Mouse (Mus musculus): ENCODE results near the gene Ostm1. TPM values are rescaled to one million over a fixed set of nuclear protein-coding genes. Genes with fewer than 3 reads are reported as not detected.

Gene Ostm1
- polyA plus RNA-seq, 1 experiment from 2014 or later, result 11.9 TPM

DNA sequence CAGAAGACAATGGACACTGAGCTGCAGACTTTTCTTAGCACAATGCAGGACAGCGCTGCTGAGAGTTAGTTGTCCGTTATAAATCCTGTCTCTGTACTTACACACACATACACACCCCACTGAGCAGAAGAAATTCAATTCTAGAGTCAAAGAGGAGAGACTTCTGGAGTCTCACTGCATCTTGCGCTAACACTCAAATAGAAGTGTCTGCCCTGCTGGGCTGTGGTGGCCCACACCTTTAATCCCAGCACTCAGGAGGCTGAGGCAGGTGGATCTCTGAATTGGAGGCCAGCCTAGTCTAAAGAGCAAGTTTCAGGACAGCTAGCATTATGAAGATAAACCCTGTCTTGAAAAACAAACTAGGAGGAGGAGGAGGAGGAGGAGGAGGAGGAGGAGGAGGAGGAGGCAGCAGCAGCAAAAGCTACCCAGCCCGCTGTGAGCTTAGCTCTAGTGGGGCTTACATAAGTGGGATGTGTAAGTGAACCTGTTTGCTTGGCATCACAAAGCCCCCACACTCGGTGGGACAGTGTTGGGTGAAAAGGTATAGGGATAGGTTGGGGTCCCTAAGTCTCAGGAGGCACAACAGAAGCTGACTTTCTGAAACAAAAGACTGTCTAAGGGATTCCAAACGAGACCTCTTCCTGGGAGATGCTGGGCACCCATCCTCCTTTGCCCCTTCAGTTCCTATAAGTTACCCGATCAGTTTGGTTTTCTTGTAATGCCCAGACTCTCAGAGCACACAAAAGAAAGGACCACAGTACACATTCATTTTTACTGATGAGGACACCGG is 4.5 kb downstream of the Ostm1 start:
- WGBS, result 6% methylated on average over 8 of the region's 8 CpGs

DNA sequence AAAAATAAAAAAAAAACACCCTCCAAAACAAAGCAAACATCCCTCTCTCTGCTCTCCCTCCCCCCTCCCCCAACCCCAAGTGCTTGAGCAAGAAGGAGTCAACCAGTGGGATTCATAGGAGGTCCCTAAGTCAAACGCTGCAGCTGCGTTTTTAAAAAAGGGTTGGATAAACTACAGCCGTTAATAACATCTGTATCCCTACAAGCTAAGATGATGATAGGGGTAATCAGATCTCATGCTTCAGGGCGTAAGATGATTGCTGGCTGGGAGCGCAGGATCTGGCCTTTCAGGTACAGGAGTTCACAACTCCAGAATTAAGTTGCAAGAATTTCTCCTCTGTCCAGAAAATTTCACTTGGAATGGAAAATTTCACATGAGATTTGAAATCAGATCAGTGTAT is 5.9 kb downstream of the Ostm1 start:
- Histone ChIP-seq H3K4me3 (ENCODE audit: low read depth, low read length) (no peak overlapping the region), H3K27ac (ENCODE audit: low read length) (no peak overlapping the region), H3K27me3 (ENCODE audit: control insufficient read depth, insufficient read depth, low read length) (peaks cover 90% of the 10 kb centered on the region), H3K4me1 (ENCODE audit: control insufficient read depth, insufficient read depth, low read length) (0 out of 2 replicates have a peak, but pooled peaks cover 3% of the 10 kb centered on the region), H3K9ac (replicated peaks; ENCODE audit: low read depth, low read length) (no peak overlapping the region), H3K36me3 (ENCODE audit: control insufficient read depth, insufficient read depth, low read length) (no peaks in the 10 kb centered on the region), H3K9me3 (ENCODE audit: control insufficient read depth, low read depth, low read length) (no peaks in the 10 kb centered on the region), H3K4me2 (replicated peaks; ENCODE audit: low read depth, low read length) (no peak overlapping the region)
- 4% methylated on average over 5 of the region's 5 CpGs for WGBS
- ATAC-seq (ENCODE audit: insufficient number of reproducible peaks, insufficient read depth, low FRiP score, low read depth), result no peak

More for the DNA sequence above, 4.5 kb downstream of the Ostm1 start:
- no peak overlapping the region for H3K9ac ChIP-seq (replicated peaks; ENCODE audit: low read depth, low read length)
- no peak overlapping the region for H3K4me3 ChIP-seq (ENCODE audit: low read depth, low read length)
- no peaks in the 10 kb centered on the region for H3K36me3 ChIP-seq (ENCODE audit: control insufficient read depth, insufficient read depth, low read length)
- no peak overlapping the region for H3K27ac ChIP-seq (ENCODE audit: low read length)
- no peak overlapping the region for H3K4me2 ChIP-seq (replicated peaks; ENCODE audit: low read depth, low read length)
- H3K27me3 ChIP-seq (ENCODE audit: control insufficient read depth, insufficient read depth, low read length), result peaks cover 87% of the 10 kb centered on the region
- no peaks in the 10 kb centered on the region for H3K9me3 ChIP-seq (ENCODE audit: control insufficient read depth, low read depth, low read length)
- 0 out of 2 replicates have a peak, but pooled peaks cover 3% of the 10 kb centered on the region for H3K4me1 ChIP-seq (ENCODE audit: control insufficient read depth, insufficient read depth, low read length)
- no peak for ATAC-seq (ENCODE audit: insufficient number of reproducible peaks, insufficient read depth, low FRiP score, low read depth)

DNA sequence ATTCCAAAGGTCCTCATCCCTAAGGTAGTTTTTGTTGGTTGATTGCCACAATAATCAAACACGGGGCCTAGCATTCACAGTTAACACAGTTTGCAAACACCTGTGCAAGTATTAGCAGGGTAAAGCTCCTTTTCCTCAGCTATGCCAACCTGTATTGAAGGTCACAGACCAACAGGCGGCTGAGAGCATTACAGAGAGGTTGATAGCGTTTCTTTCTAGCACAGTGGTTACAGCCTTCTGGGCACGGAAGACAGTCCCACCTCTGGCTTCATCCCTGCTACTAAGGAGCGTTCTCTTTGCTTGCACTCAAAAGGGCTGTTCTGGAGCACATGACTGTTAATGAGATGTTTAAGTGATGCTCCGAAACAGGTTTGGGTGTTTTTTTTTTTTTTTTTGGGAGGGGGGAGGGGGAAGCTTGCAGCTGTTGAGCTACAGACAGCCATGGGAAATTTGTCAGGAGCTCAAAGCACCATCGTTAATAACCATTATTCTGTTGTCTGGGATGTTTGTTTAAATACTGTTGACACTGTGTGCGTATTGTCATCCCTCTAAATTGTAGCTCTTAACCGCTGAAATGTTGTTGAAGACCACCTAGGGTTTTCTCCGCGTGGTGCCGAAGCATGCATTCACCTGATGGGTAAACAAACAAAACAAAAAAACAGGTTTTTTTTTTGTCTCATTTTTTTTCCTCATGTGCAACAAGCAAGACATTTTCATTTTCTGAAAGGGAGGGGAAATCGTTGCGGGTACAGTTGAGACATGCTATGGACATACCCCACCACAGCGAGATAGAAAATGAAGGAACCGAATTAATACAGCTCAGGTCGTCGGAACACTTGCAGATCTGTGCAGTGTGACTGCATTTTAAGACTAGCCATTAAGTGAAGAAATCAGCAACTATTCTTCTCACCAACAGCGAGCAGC is 6.9 kb downstream of the Ostm1 start:
- no peak for ATAC-seq (ENCODE audit: insufficient number of reproducible peaks, insufficient read depth, low FRiP score, low read depth)
- no peaks in the 10 kb centered on the region for H3K9me3 ChIP-seq (ENCODE audit: control insufficient read depth, low read depth, low read length)
- no peak overlapping the region for H3K4me3 ChIP-seq (ENCODE audit: low read depth, low read length)
- 2% methylated on average over 19 of the region's 19 CpGs for WGBS
- H3K27ac ChIP-seq (ENCODE audit: low read length), result no peak overlapping the region
- H3K36me3 ChIP-seq (ENCODE audit: control insufficient read depth, insufficient read depth, low read length), result no peaks in the 10 kb centered on the region
- H3K27me3 ChIP-seq (ENCODE audit: control insufficient read depth, insufficient read depth, low read length), result peaks cover 81% of the 10 kb centered on the region
- no peak overlapping the region for H3K9ac ChIP-seq (replicated peaks; ENCODE audit: low read depth, low read length)
- no peak overlapping the region for H3K4me2 ChIP-seq (replicated peaks; ENCODE audit: low read depth, low read length)
- H3K4me1 ChIP-seq (ENCODE audit: control insufficient read depth, insufficient read depth, low read length), result 0 out of 2 replicates have a peak, but pooled peaks cover 3% of the 10 kb centered on the region

DNA sequence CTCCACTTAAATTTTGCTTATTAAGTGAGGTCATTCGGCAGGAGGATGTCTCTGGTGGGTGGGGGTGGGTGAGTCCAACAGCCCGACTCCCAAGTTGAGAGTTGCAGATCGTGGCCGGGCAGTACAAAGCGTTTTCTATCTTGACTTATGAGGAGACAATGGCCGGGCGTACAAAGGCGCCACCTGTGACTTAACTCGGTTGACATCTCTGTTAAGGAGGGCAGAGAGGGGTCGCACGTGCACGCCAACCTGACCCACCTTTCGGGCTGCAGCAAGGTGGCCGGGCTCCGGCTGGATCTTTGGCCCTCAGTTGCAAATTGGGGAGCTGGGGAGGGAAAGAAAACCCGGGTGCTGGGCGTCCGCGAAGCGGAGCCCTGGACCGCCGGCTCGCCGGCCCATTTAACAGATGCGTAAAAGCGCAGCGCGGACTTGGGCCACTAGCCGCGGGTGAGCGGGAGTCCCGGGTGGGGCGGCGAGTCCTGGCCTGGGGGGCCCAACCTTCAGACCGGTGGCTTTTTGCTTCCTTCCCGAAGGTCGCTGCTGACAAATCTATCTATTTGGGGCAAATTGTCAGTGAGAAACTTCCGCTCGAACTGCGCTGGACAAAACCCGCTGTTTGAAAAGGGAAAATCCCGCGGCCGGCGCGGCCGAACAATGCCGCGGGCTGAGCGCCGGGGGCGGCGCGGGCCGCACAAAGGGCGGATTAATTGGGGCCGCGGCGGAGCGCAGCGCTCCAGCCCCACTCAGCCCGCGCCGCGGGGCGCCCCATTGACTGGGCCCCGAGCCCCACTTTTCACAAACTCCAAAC is 7.8 kb downstream of the Ostm1 start:
- under 1% methylated on average over 67 of the region's 67 CpGs for WGBS
- Histone ChIP-seq H3K4me3 (ENCODE audit: low read depth, low read length) (peak overlapping the region; percentile 21), H3K27me3 (ENCODE audit: control insufficient read depth, insufficient read depth, low read length) (peaks cover 74% of the 10 kb centered on the region), H3K4me2 (replicated peaks; ENCODE audit: low read depth, low read length) (peak overlapping the region; percentile 20), H3K9ac (replicated peaks; ENCODE audit: low read depth, low read length) (no peak overlapping the region), H3K9me3 (ENCODE audit: control insufficient read depth, low read depth, low read length) (no peaks in the 10 kb centered on the region), H3K36me3 (ENCODE audit: control insufficient read depth, insufficient read depth, low read length) (no peaks in the 10 kb centered on the region), H3K27ac (ENCODE audit: low read length) (no peak overlapping the region), H3K4me1 (ENCODE audit: control insufficient read depth, insufficient read depth, low read length) (0 out of 2 replicates have a peak, but pooled peaks cover 3% of the 10 kb centered on the region)
- no peak for ATAC-seq (ENCODE audit: insufficient number of reproducible peaks, insufficient read depth, low FRiP score, low read depth)

DNA sequence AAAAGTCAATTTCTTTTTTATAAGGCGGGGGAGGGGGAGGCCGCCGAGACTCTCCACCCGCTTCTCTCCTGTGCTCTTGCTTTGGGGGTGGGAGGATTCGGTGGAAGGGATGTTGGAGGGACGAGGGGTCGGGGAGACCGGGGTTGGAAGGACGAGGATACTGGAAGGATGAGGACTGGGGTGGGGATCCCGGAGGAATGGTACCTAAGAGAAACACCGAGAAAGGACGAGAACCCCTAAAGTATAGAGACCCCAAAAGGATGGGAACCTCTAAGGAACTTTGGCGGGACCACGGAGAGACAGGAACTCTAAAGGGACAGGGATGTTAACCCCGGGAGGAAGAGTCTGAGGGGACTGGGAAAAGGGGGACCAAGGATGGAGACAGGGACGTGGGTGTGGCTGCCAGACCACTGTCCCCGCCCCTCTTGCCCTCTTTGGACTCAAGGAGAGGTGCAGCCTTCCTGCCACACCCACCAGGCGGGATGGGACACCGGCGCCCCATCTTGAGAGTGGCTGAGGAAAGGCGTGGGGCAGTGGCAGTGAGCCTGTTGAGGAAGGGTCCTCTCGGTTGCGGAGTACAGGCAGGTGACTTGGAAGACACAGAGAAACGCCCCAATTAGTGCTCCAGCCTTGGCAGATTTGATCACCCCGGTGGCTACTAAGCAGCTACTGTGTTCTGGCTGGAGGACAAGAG is 8.5 kb downstream of the Ostm1 start:
- Histone ChIP-seq H3K36me3 (ENCODE audit: control insufficient read depth, insufficient read depth, low read length) (no peaks in the 10 kb centered on the region), H3K27me3 (ENCODE audit: control insufficient read depth, insufficient read depth, low read length) (peaks cover 67% of the 10 kb centered on the region), H3K27ac (ENCODE audit: low read length) (no peak overlapping the region), H3K9me3 (ENCODE audit: control insufficient read depth, low read depth, low read length) (no peaks in the 10 kb centered on the region), H3K9ac (replicated peaks; ENCODE audit: low read depth, low read length) (no peak overlapping the region), H3K4me1 (ENCODE audit: control insufficient read depth, insufficient read depth, low read length) (0 out of 2 replicates have a peak, but pooled peaks cover 3% of the 10 kb centered on the region), H3K4me3 (ENCODE audit: low read depth, low read length) (peak overlapping the region; percentile 21), H3K4me2 (replicated peaks; ENCODE audit: low read depth, low read length) (peak overlapping the region; percentile 20)
- WGBS, result under 1% methylated on average over 25 of the region's 25 CpGs
- no peak for ATAC-seq (ENCODE audit: insufficient number of reproducible peaks, insufficient read depth, low FRiP score, low read depth)

DNA sequence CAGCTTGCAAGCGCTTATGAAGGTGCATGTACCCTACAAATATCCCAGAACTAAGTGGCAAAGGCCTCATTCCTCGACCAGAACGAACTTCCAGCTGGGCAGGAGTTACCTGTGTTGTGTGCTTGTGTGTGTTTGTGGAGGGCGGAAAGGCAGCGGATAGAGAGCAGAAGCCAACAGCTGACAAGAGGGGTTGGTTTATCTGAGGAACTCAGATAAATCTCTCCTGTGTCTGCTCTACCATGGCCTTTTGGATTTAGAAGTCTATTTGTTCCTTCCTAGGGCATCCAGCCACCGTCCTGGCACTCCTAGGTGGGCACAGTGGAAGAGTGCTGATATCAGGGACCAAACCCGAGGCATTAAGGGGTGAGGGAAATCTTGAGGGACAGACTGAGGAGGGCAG is 9.6 kb downstream of the Ostm1 start:
- WGBS, result 10% methylated on average over 7 of the region's 7 CpGs
- H3K36me3 ChIP-seq (ENCODE audit: control insufficient read depth, insufficient read depth, low read length), result no peaks in the 10 kb centered on the region
- no peak overlapping the region for H3K4me3 ChIP-seq (ENCODE audit: low read depth, low read length)
- H3K4me2 ChIP-seq (replicated peaks; ENCODE audit: low read depth, low read length), result no peak overlapping the region
- no peak overlapping the region for H3K9ac ChIP-seq (replicated peaks; ENCODE audit: low read depth, low read length)
- ATAC-seq (ENCODE audit: insufficient number of reproducible peaks, insufficient read depth, low FRiP score, low read depth), result no peak
- H3K27ac ChIP-seq (ENCODE audit: low read length), result no peak overlapping the region
- no peaks in the 10 kb centered on the region for H3K9me3 ChIP-seq (ENCODE audit: control insufficient read depth, low read depth, low read length)
- H3K27me3 ChIP-seq (ENCODE audit: control insufficient read depth, insufficient read depth, low read length), result peaks cover 61% of the 10 kb centered on the region
- H3K4me1 ChIP-seq (ENCODE audit: control insufficient read depth, insufficient read depth, low read length), result 0 out of 2 replicates have a peak, but pooled peaks cover 3% of the 10 kb centered on the region

DNA sequence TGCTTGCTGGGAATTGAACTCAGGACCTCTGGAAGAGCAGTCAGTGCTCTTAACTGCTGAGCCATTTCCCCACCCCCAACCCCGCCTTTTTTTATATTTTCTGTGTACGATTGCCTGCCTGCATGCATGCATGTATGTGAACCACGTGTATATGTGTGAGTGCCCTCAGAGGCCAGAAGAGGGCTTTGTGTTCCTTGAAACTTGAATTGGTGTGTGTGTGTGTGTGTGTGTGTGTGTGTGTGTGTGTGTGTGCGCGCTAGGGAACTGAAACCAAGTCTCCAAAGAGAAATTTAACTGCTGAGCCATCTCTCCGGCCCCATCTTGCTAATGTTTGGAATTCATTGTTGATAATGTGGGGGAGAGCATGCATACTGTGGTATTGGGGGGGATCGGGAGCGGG is 15.0 kb downstream of the Ostm1 start:
- ATAC-seq (ENCODE audit: insufficient number of reproducible peaks, insufficient read depth, low FRiP score, low read depth), result no peak
- Histone ChIP-seq H3K36me3 (ENCODE audit: control insufficient read depth, insufficient read depth, low read length) (no peaks in the 10 kb centered on the region), H3K27me3 (ENCODE audit: control insufficient read depth, insufficient read depth, low read length) (peaks cover 9% of the 10 kb centered on the region; the same call in 1 of the 2 replicates), H3K9me3 (ENCODE audit: control insufficient read depth, low read depth, low read length) (no peaks in the 10 kb centered on the region), H3K4me1 (ENCODE audit: control insufficient read depth, insufficient read depth, low read length) (no peaks in the 10 kb centered on the region), H3K27ac (ENCODE audit: low read length) (no peak overlapping the region), H3K9ac (replicated peaks; ENCODE audit: low read depth, low read length) (no peak overlapping the region), H3K4me2 (replicated peaks; ENCODE audit: low read depth, low read length) (no peak overlapping the region), H3K4me3 (ENCODE audit: low read depth, low read length) (no peak overlapping the region)
- 75% methylated on average over 8 of the region's 8 CpGs for WGBS
